Mouse (Mus musculus) left cerebral cortex, adult 9 months (tissue): ENCODE measurements around the gene Ablim1.

Experiments used
- DNase-seq, 2 experiments: peaks; one replicate each; pipeline ENCODE4 v3.0.0; 2022; ENCODE audit warnings: low spot score in 2 of 2

The Ablim1 gene

GRCm38 (mm10) chr19:57188553-57188952 is 126.2 kb downstream of the Ablim1 start:
- no peak for DNase-seq

- DNase-seq, result no peak
Measured at GRCm38 (mm10) chr19:57185021-57185420, 129.7 kb downstream of the Ablim1 start.

- DNase-seq, result no peak
Measured at GRCm38 (mm10) chr19:57182938-57183720, 131.6 kb downstream of the Ablim1 start.

GRCm38 (mm10) chr19:57181852-57182528 is 132.7 kb downstream of the Ablim1 start:
- no peak for DNase-seq

- no peak for DNase-seq
Measured at GRCm38 (mm10) chr19:57181317-57181716, 133.4 kb downstream of the Ablim1 start.

GRCm38 (mm10) chr19:57180908-57181307 is 133.8 kb downstream of the Ablim1 start:
- no peak for DNase-seq

- DNase-seq, result no peak
Measured at GRCm38 (mm10) chr19:57180333-57180732, 134.4 kb downstream of the Ablim1 start.

- no peak for DNase-seq
Measured at GRCm38 (mm10) chr19:57179269-57179668, 135.4 kb downstream of the Ablim1 start.

- DNase-seq, result no peak
Measured at GRCm38 (mm10) chr19:57177334-57177733, 137.4 kb downstream of the Ablim1 start.

- no peak for DNase-seq
Measured at GRCm38 (mm10) chr19:57175077-57175476, 139.6 kb downstream of the Ablim1 start.

GRCm38 (mm10) chr19:57174541-57174940 is 140.2 kb downstream of the Ablim1 start:
- no peak for DNase-seq

- DNase-seq, result no peak
Measured at GRCm38 (mm10) chr19:57174045-57174444, 140.7 kb downstream of the Ablim1 start.

GRCm38 (mm10) chr19:57172321-57172720 is 142.4 kb downstream of the Ablim1 start:
- no peak for DNase-seq

- no peak for DNase-seq
Measured at GRCm38 (mm10) chr19:57170880-57171279, 143.8 kb downstream of the Ablim1 start.

- DNase-seq, result no peak
Measured at GRCm38 (mm10) chr19:57169485-57169884, 145.2 kb downstream of the Ablim1 start.

GRCm38 (mm10) chr19:57167721-57168120 is 147.0 kb downstream of the Ablim1 start:
- DNase-seq, result no peak

- DNase-seq, result no peak
Measured at GRCm38 (mm10) chr19:57164882-57165281, 149.8 kb downstream of the Ablim1 start.

- peak in 1 of 2 experiments; percentile 65 for DNase-seq
Measured at GRCm38 (mm10) chr19:57163315-57163714, 151.4 kb downstream of the Ablim1 start.

- no peak for DNase-seq
Measured at GRCm38 (mm10) chr19:57161978-57162727, 152.6 kb downstream of the Ablim1 start.

GRCm38 (mm10) chr19:57161010-57161660 is 153.6 kb downstream of the Ablim1 start:
- peak in 1 of 2 experiments; percentile 63 for DNase-seq

GRCm38 (mm10) chr19:57157731-57158343 is 156.9 kb downstream of the Ablim1 start:
- no peak for DNase-seq
